Mouse (Mus musculus) neutrophil, adult 5-6 weeks (primary cell): Measurements from ENCODE around the gene Tulp2. TPM values are rescaled to one million over a fixed set of nuclear protein-coding genes. Genes with fewer than 3 reads are reported as not detected.
A peak's percentile ranks its signal among the peaks of the same experiment; 100 is the strongest.

ENCODE experiments used
- ATAC-seq: fragments of 151-379, 151-347 bp; 2 replicates; pipeline ENCODE4 v1.8.0; 2017; ENCODE audit warnings: mild to moderate bottlenecking, moderate TSS enrichment; ENCODE audit not compliant: insufficient number of reproducible peaks, poor library complexity, low FRiP score, severe bottlenecking; ENCODE audit errors: extremely low read depth
- total RNA-seq: library from RNA; stranded (forward); fragments of 200-1000 nt; gene quantifications from 2 replicates; pipeline ENCODE4 v1.2.3, GENCODE M21; 2017

Tulp2 gene
- not detected in 2 replicates for total RNA-seq

DNA sequence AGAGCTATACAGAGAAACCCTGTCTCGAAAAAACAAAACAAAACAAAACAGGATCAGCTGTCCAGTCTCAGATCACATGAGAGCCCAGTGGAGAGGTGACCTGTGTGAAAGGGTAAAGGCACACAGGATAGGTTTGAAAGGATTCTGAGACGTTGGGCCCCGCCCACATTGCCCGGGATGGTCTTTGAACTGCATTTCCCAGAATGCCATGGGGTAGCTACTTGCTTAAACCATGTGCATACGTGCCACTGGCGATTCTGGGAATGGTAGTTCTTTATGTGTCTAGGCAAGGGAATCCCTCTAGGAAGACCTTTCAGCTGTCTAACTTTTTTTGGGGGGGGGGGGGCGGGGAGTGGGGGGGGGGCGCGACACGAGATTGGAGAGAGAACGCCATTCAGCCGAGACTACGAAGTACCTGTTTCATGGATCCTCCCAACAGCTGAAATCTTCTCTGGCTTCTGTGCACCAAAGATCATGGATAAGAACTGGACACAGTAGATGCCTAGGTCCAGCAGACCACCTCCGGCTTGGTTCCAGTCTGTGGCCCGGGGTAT, at the start of gene Tulp2:
Gene Tulp2 (plus strand): TSS at position 504 of the 554 bp plus-strand sequence.
- peak; percentile 61; the same call in 1 of the 2 replicates for ATAC-seq

DNA sequence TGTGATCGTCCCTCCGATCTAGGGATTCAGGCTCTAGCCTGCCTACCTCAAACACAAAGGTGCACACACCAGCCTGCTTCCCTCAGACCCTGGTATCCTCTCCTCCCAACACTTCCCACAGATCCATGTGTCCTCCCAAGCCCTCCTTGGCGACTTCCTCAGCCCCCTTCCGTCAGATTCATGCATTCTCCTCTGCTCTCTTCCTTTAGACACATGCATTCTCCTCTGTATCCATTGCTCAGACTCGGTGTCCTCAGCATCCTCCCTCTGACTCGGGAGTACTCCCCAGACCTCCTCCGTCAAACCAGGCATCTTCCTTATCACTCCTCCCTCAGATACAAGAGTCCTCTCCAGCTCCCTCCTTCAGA, 47.9 kb upstream of the Tulp2 start:
- ATAC-seq: no peak

DNA sequence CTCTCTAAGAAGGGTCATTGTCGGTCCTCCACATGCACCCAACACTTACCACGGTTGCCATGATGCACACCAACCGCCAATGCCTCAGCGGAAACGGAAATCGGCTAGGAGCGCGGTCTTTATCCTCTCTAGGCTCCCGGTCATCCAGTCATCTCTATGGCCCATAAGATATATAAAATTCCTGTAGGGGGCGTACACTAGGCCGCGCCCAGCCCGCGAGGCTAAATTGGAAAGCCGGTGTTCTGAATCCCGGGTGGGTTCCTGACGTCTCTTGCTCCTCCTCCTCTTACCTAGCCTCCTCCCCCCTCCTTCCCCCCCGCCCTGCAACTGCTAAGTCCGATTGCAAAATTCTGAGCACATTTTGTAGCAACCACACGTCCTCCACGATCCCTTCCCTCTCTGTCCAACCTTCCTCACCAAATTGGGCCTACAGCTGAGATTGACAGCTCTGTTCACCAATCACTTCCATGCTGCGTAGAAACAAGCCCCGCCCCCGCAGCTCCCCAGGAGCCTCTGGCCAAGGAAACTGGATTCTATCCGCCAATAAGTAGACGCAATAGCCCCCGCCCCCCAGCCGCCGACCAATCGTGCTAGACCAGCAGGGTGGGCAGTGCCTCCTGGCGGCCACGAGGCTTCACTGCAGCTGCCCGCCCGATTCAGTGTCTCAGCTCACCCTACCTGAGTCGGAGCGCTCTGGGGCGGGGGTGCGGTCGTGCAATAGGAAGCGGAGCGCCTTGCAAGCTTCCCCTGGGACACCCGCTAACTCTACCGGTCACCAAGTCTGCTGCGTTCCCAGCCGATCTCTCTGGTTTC, 47.3 kb upstream of the Tulp2 start, which contains the start of gene Gys1:
Gene Gys1 (plus strand): TSS at position 642 of the 813 bp plus-strand sequence.
- ATAC-seq: peak; percentile 86

DNA sequence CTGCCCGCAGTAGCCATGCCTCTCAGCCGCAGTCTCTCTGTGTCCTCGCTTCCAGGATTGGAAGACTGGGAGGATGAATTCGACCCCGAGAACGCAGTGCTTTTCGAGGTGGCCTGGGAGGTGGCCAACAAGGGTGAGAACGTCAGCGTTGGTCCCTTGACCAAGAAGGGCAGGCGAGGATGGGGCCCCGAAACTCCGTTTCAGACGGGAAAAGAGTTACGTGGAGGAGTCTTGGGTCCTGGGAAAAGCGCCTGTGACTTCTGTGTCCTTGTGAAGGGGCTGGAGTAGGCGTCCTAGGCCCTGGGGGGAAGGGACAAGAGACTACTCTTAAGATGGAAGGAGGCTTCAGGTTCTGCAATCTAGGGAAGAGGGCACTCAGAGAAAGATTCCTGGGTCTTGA, 46.6 kb upstream of the Tulp2 start:
- ATAC-seq: no peak

DNA sequence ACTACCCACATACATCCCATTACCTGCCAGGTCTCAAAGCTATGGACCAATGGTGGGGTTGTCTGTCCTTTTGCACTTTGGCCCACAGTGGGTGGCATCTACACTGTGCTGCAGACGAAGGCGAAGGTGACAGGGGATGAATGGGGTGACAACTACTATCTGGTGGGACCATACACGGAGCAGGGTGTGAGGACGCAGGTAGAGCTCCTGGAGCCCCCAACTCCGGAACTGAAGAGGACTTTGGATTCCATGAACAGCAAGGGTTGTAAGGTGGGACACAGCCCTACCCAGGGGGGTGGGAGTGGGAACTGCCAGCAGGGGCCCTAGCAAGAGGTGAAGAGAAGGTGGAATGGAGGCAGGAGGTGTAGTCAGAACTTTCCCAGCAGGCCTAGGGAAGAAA, 45.2 kb upstream of the Tulp2 start:
- no peak for ATAC-seq

DNA sequence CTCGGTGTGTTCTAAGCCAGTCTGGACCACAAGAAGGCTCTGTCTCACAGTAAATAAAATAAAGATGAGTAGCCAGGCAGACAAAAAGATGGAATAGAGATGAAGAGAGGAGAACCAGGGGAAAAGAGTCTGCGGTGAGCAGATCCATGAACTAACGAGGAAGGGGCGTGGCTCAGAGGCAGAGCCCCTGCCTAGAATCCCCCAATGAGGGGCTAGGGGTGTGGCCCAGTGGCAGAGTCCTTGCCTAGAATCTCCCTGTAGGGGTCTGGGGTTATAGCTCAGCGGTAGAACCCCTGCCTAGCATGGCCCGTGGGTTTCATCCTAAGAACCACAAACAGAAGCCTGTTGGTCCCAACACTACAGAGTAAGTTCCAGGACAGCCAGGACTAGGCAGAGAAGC, 44.6 kb upstream of the Tulp2 start:
- ATAC-seq: no peak

DNA sequence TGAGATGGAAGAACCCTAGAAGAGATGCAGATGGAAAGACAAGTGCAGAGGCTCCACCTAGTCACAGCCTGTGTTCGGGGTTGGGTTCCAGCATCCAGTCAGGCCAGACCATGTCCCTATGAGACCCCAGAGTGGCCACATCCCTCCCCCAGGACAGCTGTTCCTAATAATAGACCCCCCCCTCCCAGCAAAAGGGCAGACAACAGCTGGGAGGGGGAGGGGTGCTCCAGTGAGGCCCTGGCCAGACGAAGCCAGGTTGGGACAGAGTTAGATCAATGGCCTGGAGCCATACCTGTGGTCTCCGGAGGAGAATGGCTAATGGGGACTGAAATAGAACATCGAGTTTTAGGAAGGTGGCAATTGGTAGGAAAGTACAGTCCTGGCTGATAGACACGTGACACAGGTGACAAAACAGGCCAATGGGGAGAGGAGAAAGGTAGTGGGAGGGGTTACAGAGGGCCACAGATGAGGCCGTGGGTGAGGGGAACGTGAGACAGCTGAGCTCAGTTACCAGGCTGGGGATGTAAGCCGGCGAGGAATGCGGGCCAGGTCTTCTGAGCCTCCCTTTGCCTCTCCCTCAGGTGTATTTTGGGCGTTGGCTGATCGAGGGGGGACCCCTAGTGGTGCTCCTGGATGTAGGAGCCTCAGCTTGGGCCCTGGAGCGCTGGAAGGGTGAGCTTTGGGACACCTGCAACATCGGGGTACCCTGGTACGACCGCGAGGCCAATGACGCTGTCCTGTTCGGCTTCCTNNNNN, 44.0 kb upstream of the Tulp2 start, which contains the start of gene Ruvbl2:
Gene Ruvbl2 (minus strand): TSS at position 576 of the 756 bp plus-strand sequence.
- ATAC-seq: no peak

DNA sequence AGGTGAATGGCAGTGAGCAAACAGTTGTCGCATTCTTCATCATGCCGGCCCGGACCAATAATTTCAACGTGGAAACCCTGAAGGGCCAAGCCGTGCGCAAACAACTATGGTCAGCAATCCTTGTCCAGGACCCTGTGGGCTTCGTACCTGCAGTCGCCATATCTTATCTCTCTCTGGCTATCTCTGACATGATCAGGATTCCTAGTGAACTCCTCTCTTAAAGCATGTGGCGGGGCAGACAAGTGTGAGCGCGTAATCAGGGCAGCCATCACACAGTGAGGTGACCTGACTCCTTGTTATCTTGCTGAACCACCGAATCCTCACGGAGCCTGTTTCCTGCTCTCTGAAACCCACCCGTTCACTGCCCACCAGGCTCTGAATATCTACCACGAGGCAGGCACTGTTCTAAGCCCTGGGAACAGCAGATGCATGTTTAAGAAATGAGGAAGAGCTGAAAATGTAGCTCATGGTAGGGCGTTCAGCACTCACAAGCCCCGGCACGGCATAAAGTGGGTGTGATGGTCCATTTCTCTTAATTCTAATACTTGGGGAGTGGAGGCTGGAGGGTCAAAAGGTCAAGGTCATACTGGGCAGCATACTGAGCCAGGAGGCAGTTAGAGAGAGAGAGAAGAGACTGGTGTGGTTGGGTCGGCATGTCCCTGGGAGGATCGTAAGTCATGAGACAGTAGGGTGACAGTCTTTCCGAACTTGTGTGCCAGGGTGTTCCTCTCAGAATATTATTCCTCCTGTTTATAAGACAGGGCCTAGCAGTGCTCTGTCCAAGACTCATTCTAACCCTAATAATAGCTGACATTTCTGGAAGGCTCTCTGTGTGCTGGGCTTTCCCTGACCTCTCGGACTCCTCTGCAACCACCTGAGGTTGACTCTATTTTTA, 37.9 kb upstream of the Tulp2 start:
- ATAC-seq: no peak

DNA sequence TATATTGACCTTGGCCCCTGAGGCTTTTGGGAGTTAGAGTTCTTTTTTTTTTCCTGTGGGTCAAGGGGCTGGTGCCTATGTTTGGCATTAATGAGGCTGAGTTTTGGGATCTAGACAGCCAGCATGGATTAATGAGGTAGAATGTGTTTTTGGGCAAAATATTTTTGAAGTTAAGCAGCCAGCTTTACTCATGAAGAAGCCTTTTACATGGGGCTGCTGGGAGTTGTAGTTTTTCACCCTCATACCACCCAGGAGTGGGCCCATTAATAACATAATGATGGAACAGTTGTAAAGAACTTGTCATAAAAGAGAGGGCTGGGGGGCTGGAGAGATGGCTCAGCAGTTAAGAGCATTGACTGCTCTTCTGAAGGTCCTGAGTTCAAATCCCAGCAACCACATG, 35.1 kb upstream of the Tulp2 start:
- ATAC-seq: no peak

DNA sequence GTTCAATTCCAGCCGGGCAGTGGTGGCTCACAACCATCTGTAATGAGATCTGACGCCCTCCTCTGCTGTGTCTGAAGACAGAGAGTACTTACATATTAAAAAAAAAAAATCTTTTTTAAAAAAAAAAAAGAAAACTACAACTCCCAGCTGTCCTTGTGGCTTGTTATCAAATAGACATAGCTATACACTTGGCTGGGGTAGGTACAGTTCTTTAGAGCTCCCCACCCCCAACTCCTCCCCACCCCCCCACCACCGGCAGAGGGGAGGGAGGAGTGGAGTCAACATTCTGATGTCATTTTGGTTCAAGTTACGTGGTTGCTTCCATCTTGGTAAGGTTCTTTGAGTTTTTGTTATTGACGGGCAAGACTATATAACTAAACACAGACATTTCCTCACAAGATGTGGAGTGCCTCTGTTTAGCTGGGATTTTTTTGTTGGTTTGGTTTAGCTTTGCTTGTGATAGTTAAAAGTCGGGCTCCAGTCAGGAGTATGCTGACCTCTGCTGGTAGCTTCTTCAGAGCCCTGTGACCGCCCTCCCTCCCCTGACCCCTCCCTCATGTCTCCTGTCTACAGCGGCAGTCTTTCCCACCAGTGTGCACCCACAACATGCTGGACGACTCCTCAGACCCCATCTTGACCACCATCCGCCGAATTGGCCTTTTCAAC, 34.2 kb upstream of the Tulp2 start:
- ATAC-seq: no peak

DNA sequence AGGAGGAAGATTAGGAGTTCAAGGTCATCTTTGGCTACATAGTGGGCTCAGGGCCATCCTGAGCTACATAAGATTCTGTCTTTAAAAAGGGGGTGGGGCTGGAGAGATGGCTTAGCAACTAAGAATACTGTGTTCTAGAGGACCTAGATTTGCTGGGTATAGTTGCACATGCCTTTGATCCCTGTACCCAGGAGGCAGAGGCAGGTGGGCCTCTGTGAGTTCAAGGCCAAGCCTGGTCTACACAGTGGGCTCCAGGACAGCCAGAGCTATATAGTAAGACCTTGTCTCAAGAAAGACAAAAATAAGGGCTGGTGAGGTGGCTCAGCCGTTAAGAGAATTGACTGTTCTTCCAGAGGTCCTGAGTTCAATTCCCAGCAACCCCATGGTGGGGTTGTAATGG, 31.7 kb upstream of the Tulp2 start:
- no peak for ATAC-seq

DNA sequence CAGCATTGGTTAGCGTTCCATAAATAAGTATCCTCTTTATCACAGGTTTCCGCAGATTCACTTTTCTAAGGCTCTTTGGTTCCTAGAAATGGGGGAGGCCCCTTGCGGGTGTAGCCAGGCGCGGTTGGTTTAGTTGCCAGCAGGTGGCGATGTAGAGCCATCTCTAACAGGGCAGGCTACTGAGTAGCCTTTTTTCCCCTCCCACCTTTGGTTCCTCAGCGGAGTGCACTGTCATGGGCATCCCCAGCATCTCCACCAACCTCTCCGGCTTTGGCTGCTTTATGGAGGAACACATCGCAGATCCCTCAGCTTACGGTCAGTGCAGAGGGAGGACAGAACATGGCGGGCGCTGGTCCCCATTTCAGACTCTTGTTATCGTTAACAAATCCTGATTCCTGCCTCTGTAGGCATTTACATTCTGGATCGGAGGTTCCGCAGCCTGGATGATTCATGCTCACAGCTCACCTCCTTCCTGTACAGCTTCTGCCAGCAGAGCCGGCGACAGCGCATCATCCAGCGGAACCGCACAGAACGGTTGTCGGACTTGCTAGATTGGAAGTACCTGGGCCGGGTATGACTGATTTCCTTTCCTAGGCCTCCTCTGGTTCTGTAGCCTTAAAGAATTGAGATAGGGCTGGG, 30.2 kb upstream of the Tulp2 start:
- ATAC-seq: peak; percentile 90

DNA sequence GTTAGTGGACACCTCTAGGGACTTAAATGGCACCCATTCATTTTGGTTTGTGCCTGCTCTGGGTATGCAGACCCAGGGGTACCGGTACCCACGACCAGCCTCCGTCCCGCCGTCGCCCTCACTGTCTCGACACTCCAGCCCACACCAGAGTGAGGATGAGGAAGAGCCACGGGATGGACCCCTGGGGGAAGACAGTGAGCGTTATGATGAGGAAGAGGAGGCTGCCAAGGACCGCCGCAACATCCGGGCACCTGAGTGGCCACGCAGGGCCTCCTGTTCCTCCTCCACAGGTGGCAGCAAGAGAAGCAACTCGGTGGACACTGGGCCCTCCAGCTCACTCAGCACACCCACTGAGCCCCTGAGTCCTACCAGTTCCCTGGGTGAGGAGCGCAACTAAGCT, 26.7 kb upstream of the Tulp2 start:
- ATAC-seq: no peak

DNA sequence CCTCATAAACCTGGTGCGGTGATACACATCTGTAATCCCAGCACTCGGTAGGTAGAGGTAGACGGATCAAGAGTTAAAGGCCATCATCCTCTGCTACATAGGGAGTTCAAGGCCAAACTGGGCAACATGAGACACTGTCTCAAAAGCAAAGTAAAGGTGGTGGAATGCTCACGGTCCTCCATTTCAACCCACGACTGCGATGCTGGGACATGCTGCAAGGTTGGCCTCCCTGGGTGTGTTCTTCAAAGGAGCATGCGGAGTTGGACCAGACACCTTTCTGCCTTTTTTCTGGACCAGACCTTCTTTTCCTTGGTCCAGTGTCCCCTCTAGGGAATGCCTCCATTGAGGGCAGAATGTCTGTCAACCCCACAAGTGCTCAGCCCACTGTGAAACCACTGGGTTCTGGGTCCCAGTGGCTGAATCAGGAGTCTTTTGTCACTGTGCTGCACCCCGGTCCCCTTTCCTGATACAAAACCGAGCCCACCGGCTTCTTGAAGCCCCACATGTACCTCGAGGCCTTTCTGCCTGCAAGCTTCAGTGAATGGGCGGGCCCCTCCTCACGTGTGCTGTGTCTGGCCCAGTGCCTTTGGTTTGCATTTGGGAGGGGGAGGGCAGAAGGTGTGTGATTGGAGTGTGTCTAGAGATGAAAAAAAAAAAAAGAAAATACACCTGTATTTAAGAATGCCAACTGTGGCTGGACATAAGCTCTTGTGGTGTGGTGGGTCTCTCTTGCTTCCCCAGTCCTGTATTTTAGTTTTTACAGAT, 25.6 kb upstream of the Tulp2 start:
- no peak for ATAC-seq

DNA sequence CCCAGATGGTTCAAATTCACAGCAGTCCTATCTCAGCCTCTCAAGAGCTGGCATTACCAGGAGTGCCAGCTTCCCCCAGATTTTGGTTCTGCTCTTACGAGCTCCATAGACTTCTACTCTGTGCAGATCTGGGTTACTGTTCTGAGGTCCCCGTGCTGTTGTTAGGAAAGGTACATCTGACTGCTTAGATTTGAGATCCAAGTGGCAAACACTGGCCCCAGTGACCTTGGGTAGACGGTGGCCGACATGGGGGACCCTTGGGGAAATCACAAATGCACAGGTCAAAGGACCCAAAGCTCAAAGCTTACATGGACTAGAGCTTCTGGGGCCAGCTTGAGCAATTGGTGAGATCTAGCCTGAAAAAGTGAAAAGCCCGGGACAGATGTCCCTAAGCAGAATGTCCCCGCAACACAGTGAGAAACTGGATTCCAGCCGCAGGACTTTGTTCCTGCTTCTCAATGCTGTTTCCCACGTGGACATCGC, 24.9 kb upstream of the Tulp2 start:
- no peak for ATAC-seq

DNA sequence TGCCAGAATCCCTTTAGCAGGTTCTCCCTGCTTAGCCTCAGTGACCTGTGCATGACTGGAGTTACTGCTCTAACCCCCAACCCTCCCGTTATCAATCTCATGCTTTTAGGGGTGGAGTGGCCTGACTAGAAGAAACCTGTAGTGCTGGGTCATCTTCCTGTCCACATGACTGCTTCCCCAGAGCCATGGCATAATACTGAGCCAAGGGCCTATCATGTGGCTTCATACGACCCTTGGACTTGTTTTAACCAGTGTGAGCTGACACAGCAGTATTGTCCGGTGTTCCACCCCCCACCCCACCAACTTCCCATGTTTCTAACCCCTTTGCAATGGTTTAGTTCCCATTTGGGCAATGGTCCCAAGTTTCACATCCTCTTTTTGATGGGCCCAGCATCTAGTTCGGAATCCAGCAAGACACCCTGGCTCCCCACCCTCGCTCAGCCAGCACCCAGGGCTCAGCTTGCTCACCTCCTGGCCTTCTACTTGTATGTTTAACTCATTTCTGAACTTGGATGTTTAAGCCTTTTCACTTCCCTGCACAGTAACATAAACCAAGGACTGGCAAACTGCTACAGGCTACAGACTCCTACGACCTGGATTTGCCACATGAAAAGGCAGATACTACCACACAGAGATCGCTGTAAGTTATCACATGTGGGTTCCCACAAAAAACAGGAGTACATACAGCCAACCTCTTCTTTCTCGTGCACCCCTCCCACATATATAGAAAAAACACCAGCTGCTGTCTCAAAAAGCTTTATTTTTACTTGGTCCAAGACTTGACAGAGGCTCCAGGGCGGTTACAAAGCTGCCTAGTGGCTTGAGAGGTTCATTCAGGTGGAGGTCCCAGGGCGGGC, 24.2 kb upstream of the Tulp2 start:
- ATAC-seq: no peak
